Mouse (Mus musculus): ENCODE data around the gene Crisp2.

DNA sequence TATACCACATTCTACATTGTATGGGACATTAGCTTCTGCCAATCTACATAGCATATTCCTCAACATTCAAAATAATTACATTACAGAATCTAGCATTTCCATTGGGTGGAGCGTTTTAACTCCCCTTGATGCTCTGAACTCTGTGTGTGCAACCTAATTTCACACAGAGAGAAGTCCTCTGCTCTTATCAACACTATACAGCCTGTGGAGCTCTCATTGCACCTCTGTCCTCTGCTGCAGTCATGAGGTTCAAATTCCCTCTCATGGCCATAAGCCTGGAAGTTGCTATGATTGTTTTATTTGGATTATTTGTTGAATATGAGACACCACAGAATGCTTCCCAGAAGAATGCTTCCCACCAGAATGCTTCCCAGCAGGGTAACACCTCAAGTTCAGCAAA, 4.1 kb upstream of the Crisp2 start, which contains the start of gene Rhag:
- TF ChIP-seq CTCF (IDR thresholded peaks at IDR 0.05; ENCODE audit: insufficient read depth, low read length), result no peak
- TF ChIP-seq POLR2A (IDR thresholded peaks at IDR 0.05; ENCODE audit: borderline replicate concordance, extremely low read depth, low read depth, low read length), result no peak
